Mouse (Mus musculus): ENCODE results near the gene Xrcc2.
"Not testable (repeated sequence)": the region's sequence is repeated elsewhere in the genome, so short reads cannot be mapped to it uniquely, and the experiment has no call there.

Gene Xrcc2

GRCm38 (mm10) chr5:25705567-25706349 is at the start of gene Xrcc2:
TSS of gene Xrcc2 (minus strand) at chr5:25705825.
- DNase-seq (ENCODE audit: low spot score in 2 of 2), result peak; percentile 92

- DNase-seq (ENCODE audit: low spot score in 2 of 2), result peak in 1 of 2 experiments; percentile 20
These were observed 48.7 kb upstream of the Xrcc2 start for GRCm38 (mm10) chr5:25754236-25754766.

GRCm38 (mm10) chr5:25753556-25754235 is 48.1 kb upstream of the Xrcc2 start:
- DNase-seq (ENCODE audit: low spot score in 2 of 2), result no peak

GRCm38 (mm10) chr5:25752862-25753261 is 47.2 kb upstream of the Xrcc2 start:
- peak in 1 of 2 experiments; percentile 25 for DNase-seq (ENCODE audit: low spot score in 2 of 2)

GRCm38 (mm10) chr5:25751552-25751951 is 45.9 kb upstream of the Xrcc2 start:
- no peak for DNase-seq (ENCODE audit: low spot score in 2 of 2)

- DNase-seq (ENCODE audit: low spot score in 2 of 2), result no peak
These were observed 43.0 kb upstream of the Xrcc2 start for GRCm38 (mm10) chr5:25748613-25749012.

- no peak for DNase-seq (ENCODE audit: low spot score in 2 of 2)
These were observed 42.3 kb upstream of the Xrcc2 start for GRCm38 (mm10) chr5:25747904-25748303.

- not testable (repeated sequence) for DNase-seq (ENCODE audit: low spot score in 2 of 2)
These were observed 33.3 kb upstream of the Xrcc2 start for GRCm38 (mm10) chr5:25738902-25739301.

GRCm38 (mm10) chr5:25738448-25738847 is 32.8 kb upstream of the Xrcc2 start:
- DNase-seq (ENCODE audit: low spot score in 2 of 2), result no peak

- no peak for DNase-seq (ENCODE audit: low spot score in 2 of 2)
These were observed 30.2 kb upstream of the Xrcc2 start for GRCm38 (mm10) chr5:25735861-25736260.

GRCm38 (mm10) chr5:25734318-25734717 is 28.7 kb upstream of the Xrcc2 start:
- peak; percentile 22 to 38 for DNase-seq (ENCODE audit: low spot score in 2 of 2)

- no peak for DNase-seq (ENCODE audit: low spot score in 2 of 2)
These were observed 18.6 kb upstream of the Xrcc2 start for GRCm38 (mm10) chr5:25724134-25724675.

- DNase-seq (ENCODE audit: low spot score in 2 of 2), result no peak
These were observed 17.4 kb upstream of the Xrcc2 start for GRCm38 (mm10) chr5:25723016-25723415.

- DNase-seq (ENCODE audit: low spot score in 2 of 2), result no peak
These were observed 13.8 kb upstream of the Xrcc2 start for GRCm38 (mm10) chr5:25719390-25719789.

GRCm38 (mm10) chr5:25713001-25713706 is 7.5 kb upstream of the Xrcc2 start:
- DNase-seq (ENCODE audit: low spot score in 2 of 2), result not testable (repeated sequence)

GRCm38 (mm10) chr5:25704702-25705566 is 691 bp downstream of the Xrcc2 start:
- DNase-seq (ENCODE audit: low spot score in 2 of 2), result no peak

GRCm38 (mm10) chr5:25697941-25698340 is 7.7 kb downstream of the Xrcc2 start:
- no peak for DNase-seq (ENCODE audit: low spot score in 2 of 2)

GRCm38 (mm10) chr5:25696256-25696655 is 9.4 kb downstream of the Xrcc2 start:
- DNase-seq (ENCODE audit: low spot score in 2 of 2), result no peak

GRCm38 (mm10) chr5:25695786-25696185 is 9.8 kb downstream of the Xrcc2 start:
- DNase-seq (ENCODE audit: low spot score in 2 of 2), result no peak

GRCm38 (mm10) chr5:25671696-25672520 is 33.7 kb downstream of the Xrcc2 start:
- DNase-seq (ENCODE audit: low spot score in 2 of 2), result no peak
